Mouse (Mus musculus): ENCODE measurements around the gene Anapc11. TPM values are rescaled to one million over a fixed set of nuclear protein-coding genes. Genes with fewer than 3 reads are reported as not detected.

Gene Anapc11
- polyA plus RNA-seq, 1 experiment from 2014 or later, result 244 TPM

DNA sequence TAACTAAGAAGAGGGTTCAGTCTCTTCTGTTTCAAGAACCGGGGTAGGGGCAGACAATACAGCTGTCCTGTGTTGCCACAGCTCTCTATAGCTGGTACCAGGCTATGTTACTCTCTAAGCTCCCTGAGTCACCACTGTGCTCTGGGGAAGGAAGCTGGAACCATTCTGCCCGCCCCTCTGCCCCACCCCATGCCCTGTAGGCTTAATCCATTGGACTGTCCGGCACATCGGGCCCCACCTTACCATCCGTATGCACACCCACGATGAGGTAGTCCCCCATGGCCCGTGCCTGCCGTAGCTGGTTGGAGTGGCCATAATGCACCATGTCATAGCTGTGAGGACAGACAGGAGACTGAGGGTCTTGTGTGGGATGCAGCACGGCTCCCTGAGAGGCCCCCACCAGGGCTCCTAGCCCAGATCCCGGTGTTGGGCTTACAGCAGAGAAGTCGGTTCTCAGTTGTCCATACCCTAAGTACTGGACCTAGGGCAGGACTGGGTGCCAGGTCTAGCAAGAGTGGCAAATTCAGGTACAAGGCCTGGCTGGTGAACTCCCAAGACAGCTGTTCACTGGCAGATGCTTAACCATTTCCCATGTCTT lies 17.5 kb downstream of the Anapc11 start:
- ATAC-seq (replicated peaks; ENCODE audit: low FRiP score, low TSS enrichment, low read depth) (no peak), DNase-seq (ENCODE audit: low spot score) (no peak)
- peaks cover 60% of the 10 kb centered on the region for H3K36me3 ChIP-seq (ENCODE audit: control insufficient read depth, insufficient read depth, low read length)
- no peak overlapping the region for H3K4me2 ChIP-seq (ENCODE audit: low read length)
- H3K4me1 ChIP-seq (replicated peaks; ENCODE audit: control insufficient read depth, insufficient read depth, low read length), result peaks cover 8% of the 10 kb centered on the region
- no peak overlapping the region for H3K4me3 ChIP-seq (ENCODE audit: low read depth, low read length)
- WGBS, result 86% methylated on average over 11 of the region's 11 CpGs
- H3K27ac ChIP-seq (ENCODE audit: low read depth), result no peak overlapping the region
- no peaks in the 10 kb centered on the region for H3K27me3 ChIP-seq (replicated peaks; ENCODE audit: control insufficient read depth, insufficient read depth, low read length)
- H3K9me3 ChIP-seq (ENCODE audit: control insufficient read depth, low read length), result no peaks in the 10 kb centered on the region
- no peak overlapping the region for H3K9ac ChIP-seq (ENCODE audit: low read length)

DNA sequence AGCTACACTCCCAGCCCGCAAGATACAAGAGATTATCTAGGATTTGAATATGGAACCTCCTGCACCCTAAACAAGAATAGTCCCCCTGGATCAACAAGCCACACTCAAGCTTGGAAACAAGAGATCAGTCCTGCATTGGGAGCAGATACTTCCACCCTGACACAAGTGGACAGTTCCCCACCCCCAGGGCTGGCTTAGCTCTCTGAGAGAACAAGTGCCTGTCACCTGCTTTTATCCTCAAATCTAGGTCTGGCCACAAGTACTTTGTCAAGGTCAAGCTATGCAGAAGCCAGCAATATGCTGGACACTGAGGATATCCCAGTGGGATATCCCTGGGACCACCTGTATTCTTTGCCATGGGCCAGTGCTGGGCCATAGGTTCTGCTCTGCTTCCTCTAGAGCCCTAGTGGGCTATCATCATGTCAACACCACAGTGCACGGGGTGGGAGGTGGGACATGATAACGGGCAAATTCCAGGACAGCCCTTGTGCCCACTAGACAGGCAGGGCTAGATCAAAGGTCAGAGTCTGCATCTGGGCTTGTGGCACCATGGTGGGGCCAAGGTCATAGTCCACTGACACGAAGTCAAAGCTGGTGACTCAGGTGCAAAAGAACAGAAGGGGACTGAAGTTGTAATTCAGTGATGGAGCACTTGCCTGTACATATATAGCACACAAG lies 18.5 kb downstream of the Anapc11 start:
- H3K4me1 ChIP-seq (replicated peaks; ENCODE audit: control insufficient read depth, insufficient read depth, low read length), result peaks cover 8% of the 10 kb centered on the region
- no peak overlapping the region for H3K27ac ChIP-seq (ENCODE audit: low read depth)
- no peaks in the 10 kb centered on the region for H3K9me3 ChIP-seq (ENCODE audit: control insufficient read depth, low read length)
- DNase-seq (ENCODE audit: low spot score) (no peak), ATAC-seq (replicated peaks; ENCODE audit: low FRiP score, low TSS enrichment, low read depth) (no peak)
- 42% methylated on average over 4 of the region's 4 CpGs for WGBS
- H3K4me3 ChIP-seq (ENCODE audit: low read depth, low read length), result peak overlapping the region; percentile 75
- H3K27me3 ChIP-seq (replicated peaks; ENCODE audit: control insufficient read depth, insufficient read depth, low read length), result no peaks in the 10 kb centered on the region
- peak overlapping the region; percentile 76 for H3K9ac ChIP-seq (ENCODE audit: low read length)
- H3K4me2 ChIP-seq (ENCODE audit: low read length), result peak overlapping the region; percentile 80
- peaks cover 59% of the 10 kb centered on the region for H3K36me3 ChIP-seq (ENCODE audit: control insufficient read depth, insufficient read depth, low read length)

DNA sequence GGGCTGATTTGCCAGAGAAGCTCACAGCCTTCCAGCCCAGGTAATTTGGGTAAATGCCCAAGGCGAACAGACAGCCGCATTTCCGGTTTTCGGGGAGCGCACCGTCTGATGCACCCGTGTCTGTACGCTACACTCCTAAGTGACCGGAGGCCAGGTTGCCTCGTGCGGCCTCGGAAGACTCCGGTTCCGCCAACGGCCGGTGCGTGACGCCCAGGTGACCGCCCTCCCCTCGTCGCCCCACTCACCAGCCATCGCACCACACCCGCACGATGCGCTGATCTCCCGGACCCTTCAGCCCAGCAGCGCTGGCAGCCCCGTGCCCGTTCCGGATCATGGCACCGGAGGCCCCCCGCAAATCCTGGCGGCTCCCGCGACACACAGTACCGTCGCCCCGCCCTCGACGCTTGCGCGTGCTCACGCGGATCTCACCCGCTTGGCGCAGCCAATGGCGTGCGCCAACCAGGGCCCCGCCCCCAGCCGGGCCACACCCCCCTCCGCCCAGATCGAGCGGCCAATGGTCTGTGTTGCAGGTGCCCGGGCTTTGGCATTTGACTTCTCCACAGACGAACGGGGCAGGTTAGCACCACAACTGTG lies 19.4 kb downstream of the Anapc11 start, which contains the start of gene Pcyt2:
TSS of gene Pcyt2 (minus strand) at position 418 of the 594 bp plus-strand sequence.
- ATAC-seq (replicated peaks; ENCODE audit: low FRiP score, low TSS enrichment, low read depth) (peak; percentile 89), DNase-seq (ENCODE audit: low spot score) (peak; percentile 90)
- H3K27ac ChIP-seq (ENCODE audit: low read depth), result peak within 1 kb of the TSS; percentile 64
- H3K9me3 ChIP-seq (ENCODE audit: control insufficient read depth, low read length), result no peaks in the 10 kb centered on the region
- H3K4me1 ChIP-seq (replicated peaks; ENCODE audit: control insufficient read depth, insufficient read depth, low read length), result peaks cover 8% of the 10 kb centered on the region
- peak within 1 kb of the TSS; percentile 76 for H3K9ac ChIP-seq (ENCODE audit: low read length)
- H3K4me2 ChIP-seq (ENCODE audit: low read length), result peak within 1 kb of the TSS; percentile 80
- no peaks in the 10 kb centered on the region for H3K27me3 ChIP-seq (replicated peaks; ENCODE audit: control insufficient read depth, insufficient read depth, low read length)
- H3K36me3 ChIP-seq (ENCODE audit: control insufficient read depth, insufficient read depth, low read length), result peaks cover 57% of the 10 kb centered on the region
- peak within 1 kb of the TSS; percentile 75 for H3K4me3 ChIP-seq (ENCODE audit: low read depth, low read length)
- WGBS, result under 1% methylated on average over 56 of the region's 56 CpGs

DNA sequence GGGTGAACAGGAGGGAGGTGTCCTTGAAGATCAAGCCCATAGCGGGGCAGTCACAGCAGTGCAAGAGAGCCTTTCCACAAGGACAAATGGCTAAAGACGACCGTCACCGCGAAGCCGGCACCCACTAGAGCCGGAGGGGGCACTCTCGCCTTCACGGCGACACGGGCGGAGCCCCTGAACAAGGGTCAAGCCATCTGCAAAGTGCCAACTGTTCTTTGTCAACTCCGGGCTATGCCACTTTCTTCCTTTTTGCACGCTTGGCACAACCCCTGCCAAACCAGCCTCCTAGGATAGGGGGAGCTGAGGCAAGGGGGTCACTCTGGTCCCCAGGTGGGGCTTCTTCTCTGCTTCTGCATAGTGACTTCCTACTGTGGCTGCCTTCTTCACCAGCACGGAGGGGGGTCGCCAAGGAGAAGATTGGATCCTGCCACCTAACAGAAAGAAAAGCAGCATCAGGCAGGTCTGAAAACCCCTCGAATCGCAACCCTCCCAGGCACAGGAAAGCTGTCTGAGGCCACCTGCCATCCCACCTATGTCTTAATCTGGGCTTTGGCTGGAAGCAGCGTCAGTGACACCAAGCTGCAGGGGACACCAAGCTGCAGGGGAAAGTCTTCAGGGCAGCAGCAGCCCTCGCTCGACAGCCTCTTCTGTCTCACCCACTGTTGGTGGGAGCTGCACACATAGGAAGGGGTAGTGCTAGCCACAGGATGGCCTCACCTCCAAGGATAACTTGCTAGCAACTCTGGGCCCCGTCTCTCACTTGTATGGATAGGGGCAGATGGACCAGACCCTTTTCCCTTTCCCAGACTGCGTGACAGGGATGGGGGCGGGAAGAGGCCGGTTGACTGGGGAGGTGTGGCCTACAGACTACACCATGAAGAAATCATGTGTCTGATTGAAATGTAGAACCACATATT lies 20.7 kb downstream of the Anapc11 start:
- ATAC-seq (replicated peaks; ENCODE audit: low FRiP score, low TSS enrichment, low read depth), result no peak
- DNase-seq (ENCODE audit: low spot score), result no peak
- H3K4me1 ChIP-seq (replicated peaks; ENCODE audit: control insufficient read depth, insufficient read depth, low read length), result peaks cover 10% of the 10 kb centered on the region
- H3K36me3 ChIP-seq (ENCODE audit: control insufficient read depth, insufficient read depth, low read length), result peaks cover 59% of the 10 kb centered on the region
- H3K27ac ChIP-seq (ENCODE audit: low read depth), result no peak overlapping the region
- H3K9ac ChIP-seq (ENCODE audit: low read length), result no peak overlapping the region
- H3K4me3 ChIP-seq (ENCODE audit: low read depth, low read length), result no peak overlapping the region
- no peak overlapping the region for H3K4me2 ChIP-seq (ENCODE audit: low read length)
- no peaks in the 10 kb centered on the region for H3K9me3 ChIP-seq (ENCODE audit: control insufficient read depth, low read length)
- no peaks in the 10 kb centered on the region for H3K27me3 ChIP-seq (replicated peaks; ENCODE audit: control insufficient read depth, insufficient read depth, low read length)
- WGBS, result 93% methylated on average over 25 of the region's 25 CpGs

DNA sequence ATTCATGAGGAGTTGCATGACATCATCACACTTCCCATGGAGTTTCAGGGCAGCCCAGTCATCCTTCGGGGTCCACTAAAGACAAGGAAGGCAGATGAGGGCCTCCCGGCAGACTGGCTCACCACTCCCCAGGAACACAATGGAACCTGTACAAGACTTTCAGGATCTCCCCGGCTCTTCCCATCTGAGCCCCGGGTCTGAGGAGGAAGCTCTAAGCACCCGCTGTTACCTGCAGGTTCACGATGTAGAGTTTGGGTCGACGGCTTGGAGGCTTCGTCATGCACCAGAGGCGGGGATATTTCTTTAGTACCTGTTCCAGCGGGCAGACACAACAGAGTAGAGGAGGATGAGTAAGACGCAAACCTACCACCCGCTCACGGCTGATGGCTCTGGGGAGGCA lies 22.0 kb downstream of the Anapc11 start:
- ATAC-seq (replicated peaks; ENCODE audit: low FRiP score, low TSS enrichment, low read depth) (no peak), DNase-seq (ENCODE audit: low spot score) (no peak)
- no peak overlapping the region for H3K27ac ChIP-seq (ENCODE audit: low read depth)
- no peaks in the 10 kb centered on the region for H3K9me3 ChIP-seq (ENCODE audit: control insufficient read depth, low read length)
- 92% methylated on average over 14 of the region's 14 CpGs for WGBS
- no peak overlapping the region for H3K9ac ChIP-seq (ENCODE audit: low read length)
- no peak overlapping the region for H3K4me3 ChIP-seq (ENCODE audit: low read depth, low read length)
- H3K4me1 ChIP-seq (replicated peaks; ENCODE audit: control insufficient read depth, insufficient read depth, low read length), result peaks cover 15% of the 10 kb centered on the region
- H3K4me2 ChIP-seq (ENCODE audit: low read length), result no peak overlapping the region
- H3K27me3 ChIP-seq (replicated peaks; ENCODE audit: control insufficient read depth, insufficient read depth, low read length), result no peaks in the 10 kb centered on the region
- H3K36me3 ChIP-seq (ENCODE audit: control insufficient read depth, insufficient read depth, low read length), result peaks cover 47% of the 10 kb centered on the region

DNA sequence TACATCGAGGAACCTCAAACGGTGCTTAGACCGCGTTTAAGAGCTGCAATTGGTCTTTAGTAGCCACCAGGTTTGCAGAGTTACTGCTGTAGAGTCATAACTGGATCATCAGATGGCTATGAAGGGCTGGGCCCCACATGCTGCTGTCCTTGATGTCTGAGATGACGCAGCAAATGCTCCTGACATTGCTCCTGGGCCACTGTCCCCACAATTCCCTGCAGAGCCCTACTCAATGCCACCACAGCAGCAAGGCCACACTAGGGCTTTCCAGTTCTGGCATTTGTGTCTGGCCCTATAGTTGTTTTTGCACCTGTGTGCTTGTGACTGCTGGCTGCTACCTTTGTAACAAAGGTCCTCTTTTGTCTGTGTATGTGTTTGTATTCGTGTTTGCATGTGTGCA lies 24.6 kb downstream of the Anapc11 start:
- 89% methylated on average over 6 of the region's 6 CpGs for WGBS
- Histone ChIP-seq H3K9ac (ENCODE audit: low read length) (no peak overlapping the region), H3K4me1 (replicated peaks; ENCODE audit: control insufficient read depth, insufficient read depth, low read length) (peaks cover 12% of the 10 kb centered on the region), H3K4me2 (ENCODE audit: low read length) (no peak overlapping the region), H3K36me3 (ENCODE audit: control insufficient read depth, insufficient read depth, low read length) (peaks cover 48% of the 10 kb centered on the region), H3K27ac (ENCODE audit: low read depth) (no peak overlapping the region), H3K27me3 (replicated peaks; ENCODE audit: control insufficient read depth, insufficient read depth, low read length) (no peaks in the 10 kb centered on the region), H3K9me3 (ENCODE audit: control insufficient read depth, low read length) (no peaks in the 10 kb centered on the region), H3K4me3 (ENCODE audit: low read depth, low read length) (no peak overlapping the region)
- ATAC-seq (replicated peaks; ENCODE audit: low FRiP score, low TSS enrichment, low read depth), result no peak
- no peak for DNase-seq (ENCODE audit: low spot score)

DNA sequence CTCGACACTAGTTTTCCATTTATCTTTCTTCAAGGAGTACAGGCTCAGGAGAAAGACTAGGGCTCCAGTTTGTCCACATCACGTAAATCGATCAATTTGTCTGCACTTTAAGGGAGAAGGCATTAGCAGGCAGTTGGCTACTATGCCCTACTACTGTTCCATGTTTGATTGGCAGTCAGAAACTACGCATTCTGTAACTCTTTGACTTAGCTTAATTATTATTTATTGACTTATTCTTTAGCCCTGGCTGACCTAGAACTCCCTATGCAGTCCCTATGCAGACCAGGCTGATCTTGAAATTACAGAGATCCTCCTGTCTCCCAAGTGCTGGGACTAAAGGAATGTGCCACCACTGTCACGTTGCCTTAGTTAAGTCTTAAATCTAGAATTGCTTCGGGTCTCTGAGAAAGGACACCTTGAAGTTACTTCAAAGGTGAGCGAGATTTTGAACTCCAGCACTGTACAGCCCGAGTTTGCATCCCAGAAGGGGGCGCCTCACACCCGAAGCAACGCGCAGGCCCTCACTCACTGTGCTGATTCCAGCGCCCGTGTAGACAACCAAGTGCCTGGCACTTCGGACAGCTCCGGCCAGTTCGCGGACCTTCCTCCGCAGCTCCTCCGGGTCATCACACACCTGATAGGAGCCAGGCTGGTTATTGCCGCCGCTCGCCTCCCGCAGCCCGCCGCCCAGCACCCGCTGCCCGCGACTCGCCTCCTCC lies 25.9 kb downstream of the Anapc11 start:
- peaks cover 51% of the 10 kb centered on the region for H3K36me3 ChIP-seq (ENCODE audit: control insufficient read depth, insufficient read depth, low read length)
- H3K4me1 ChIP-seq (replicated peaks; ENCODE audit: control insufficient read depth, insufficient read depth, low read length), result peaks cover 12% of the 10 kb centered on the region
- H3K9ac ChIP-seq (ENCODE audit: low read length), result peak overlapping the region; percentile 73
- peak; percentile 77 for ATAC-seq (replicated peaks; ENCODE audit: low FRiP score, low TSS enrichment, low read depth)
- H3K27ac ChIP-seq (ENCODE audit: low read depth), result peak overlapping the region; percentile 70
- H3K4me2 ChIP-seq (ENCODE audit: low read length), result peak overlapping the region; percentile 98
- peak; percentile 82 for DNase-seq (ENCODE audit: low spot score)
- no peaks in the 10 kb centered on the region for H3K9me3 ChIP-seq (ENCODE audit: control insufficient read depth, low read length)
- peak overlapping the region; percentile 97 for H3K4me3 ChIP-seq (ENCODE audit: low read depth, low read length)
- no peaks in the 10 kb centered on the region for H3K27me3 ChIP-seq (replicated peaks; ENCODE audit: control insufficient read depth, insufficient read depth, low read length)
- 14% methylated on average over 29 of the region's 30 CpGs for WGBS

DNA sequence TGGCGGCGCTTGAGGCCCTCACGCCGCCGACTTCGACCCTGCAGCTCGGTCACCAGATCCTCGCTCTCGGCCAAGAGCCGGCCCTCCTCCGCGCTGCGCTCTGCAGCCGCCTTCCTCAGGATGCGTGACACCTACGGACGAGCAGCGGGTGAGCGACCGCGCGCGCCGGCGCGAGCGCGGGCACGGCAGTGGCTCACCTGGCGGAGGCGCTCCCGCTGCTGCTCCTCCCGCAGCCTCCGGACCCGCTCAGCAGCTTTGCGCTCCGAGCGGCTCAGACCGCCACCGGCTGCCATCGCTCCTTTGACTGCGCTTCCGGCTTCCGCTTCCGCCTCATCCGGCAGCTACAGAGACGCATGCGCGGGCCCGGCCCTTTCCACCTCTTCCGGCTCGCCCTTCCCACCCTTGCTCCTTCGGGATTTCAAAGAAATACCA lies 26.5 kb downstream of the Anapc11 start:
- H3K36me3 ChIP-seq (ENCODE audit: control insufficient read depth, insufficient read depth, low read length), result peaks cover 52% of the 10 kb centered on the region

More for the DNA sequence above, 26.5 kb downstream of the Anapc11 start:
- H3K9ac ChIP-seq (ENCODE audit: low read length), result peak overlapping the region; percentile 73
- WGBS, result under 1% methylated on average over 53 of the region's 53 CpGs
- H3K4me3 ChIP-seq (ENCODE audit: low read depth, low read length), result peak overlapping the region; percentile 97
- DNase-seq (ENCODE audit: low spot score), result peak; percentile 90
- H3K4me1 ChIP-seq (replicated peaks; ENCODE audit: control insufficient read depth, insufficient read depth, low read length), result peaks cover 15% of the 10 kb centered on the region
- no peaks in the 10 kb centered on the region for H3K27me3 ChIP-seq (replicated peaks; ENCODE audit: control insufficient read depth, insufficient read depth, low read length)
- peak overlapping the region; percentile 98 for H3K4me2 ChIP-seq (ENCODE audit: low read length)
- H3K9me3 ChIP-seq (ENCODE audit: control insufficient read depth, low read length), result no peaks in the 10 kb centered on the region
- H3K27ac ChIP-seq (ENCODE audit: low read depth), result peak overlapping the region; percentile 70
- peak; percentile 83 for ATAC-seq (replicated peaks; ENCODE audit: low FRiP score, low TSS enrichment, low read depth)

Data from intestine, embryonic 14.5 days (tissue).